Mouse (Mus musculus) embryonic facial prominence, embryonic 14.5 days (tissue): ENCODE measurements around the gene Olfr485. TPM values are rescaled to one million over a fixed set of nuclear protein-coding genes. Genes with fewer than 3 reads are reported as not detected.

Experiments used
- ATAC-seq: fragments of 200-750 bp; cut with Nextera tagmentation; 2 replicates; pipeline ENCODE4 v1.8.0; 2017; ENCODE audit warnings: low read depth, moderate number of reproducible peaks, moderate TSS enrichment
- DNase-seq: peaks from one replicate; pipeline ENCODE4 v3.0.0-alpha.2; 2015; ENCODE audit warnings: low spot score
- H3K27ac ChIP-seq: fragments of 300-500 bp; sonication (generic); replicated peaks from 2 replicates; pipeline ENCODE4 v1.5.1; 2014; ENCODE audit warnings: low read depth, mild to moderate bottlenecking, low read length, moderate library complexity
- H3K27me3 ChIP-seq: fragments of 300-500 bp; sonication (generic); replicated peaks from 2 replicates; pipeline ENCODE4 v1.6.1; 2014; ENCODE audit warnings: low read length; ENCODE audit not compliant: control insufficient read depth, insufficient read depth
- H3K36me3 ChIP-seq: fragments of 300-500 bp; sonication (generic); 2 replicates; pipeline ENCODE4 v1.6.1; 2014; ENCODE audit warnings: low read length, mixed read lengths; ENCODE audit not compliant: control insufficient read depth, insufficient read depth
- H3K4me1 ChIP-seq: fragments of 300-500 bp; sonication (generic); 2 replicates; pipeline ENCODE4 v1.6.1; 2014; ENCODE audit warnings: antibody characterized with exemption, low read length; ENCODE audit not compliant: control insufficient read depth, insufficient read depth
- H3K4me2 ChIP-seq: fragments of 300-500 bp; sonication (generic); 2 replicates; pipeline ENCODE4 v1.6.1; 2014; ENCODE audit warnings: low read depth, mild to moderate bottlenecking, low read length, moderate library complexity, mixed read lengths
- H3K4me3 ChIP-seq: fragments of 300-500 bp; sonication (generic); 2 replicates; pipeline ENCODE4 v1.5.1; 2014; ENCODE audit warnings: low read depth, mild to moderate bottlenecking, low read length
- H3K9ac ChIP-seq: fragments of 300-500 bp; sonication (generic); 2 replicates; pipeline ENCODE4 v1.6.1; 2014; ENCODE audit warnings: low read depth, mild to moderate bottlenecking, low read length, moderate library complexity, mixed read lengths
- H3K9me3 ChIP-seq: fragments of 300-500 bp; sonication (generic); 2 replicates; pipeline ENCODE4 v1.6.1; 2016; ENCODE audit warnings: low read length; ENCODE audit not compliant: control insufficient read depth
- WGBS: fragments of 180-500 bp; shearing (Covaris S2); extraction: QIAGEN DNeasy Blood & Tissue Kit; methylation state at CpG from one replicate; pipeline ENCODE4 v1.1.7; 2014; 5-methylcytosine and 5-hydroxymethylcytosine counted together
- polyA plus RNA-seq: library from polyadenylated mRNA; unstranded; fragments of >200 nt; fragmentation: Nextera tagmentation; extraction: Ambion mirVana; gene quantifications from 2 replicates; pipeline ENCODE4 v1.2.1, GENCODE M21; 2014

Olfr485 gene
- polyA plus RNA-seq, 1 experiment from 2014 or later = 0.31 TPM

DNA sequence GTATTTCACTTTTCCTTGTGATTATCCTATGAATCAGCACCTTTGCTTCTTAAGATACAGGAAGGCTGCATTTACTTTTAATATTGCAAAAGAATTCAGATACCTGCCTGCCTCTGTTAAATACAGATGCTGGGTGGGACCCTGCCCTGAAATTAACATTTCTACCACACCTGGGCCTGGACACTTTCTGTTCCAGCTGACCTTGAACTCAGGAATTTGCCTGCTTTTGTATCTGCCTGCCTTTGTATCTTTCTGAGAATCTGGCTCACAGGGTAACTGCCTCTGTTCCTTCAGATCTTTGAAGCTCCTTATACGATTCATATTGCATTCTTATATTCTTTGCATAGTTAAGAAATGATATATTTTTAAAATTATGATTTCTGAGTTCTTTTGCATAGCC, 38.3 kb downstream of the Olfr485 start:
- Histone ChIP-seq H3K9ac (no peak overlapping the region), H3K27me3 (no peaks in the 10 kb centered on the region), H3K27ac (no peak overlapping the region), H3K4me2 (no peak overlapping the region), H3K36me3 (no peaks in the 10 kb centered on the region), H3K9me3 (no peaks in the 10 kb centered on the region), H3K4me1 (no peaks in the 10 kb centered on the region), H3K4me3 (no peak overlapping the region)
- ATAC-seq (no peak), DNase-seq (no peak)
- WGBS = 67% methylated on average over 1 of the region's 1 CpGs

DNA sequence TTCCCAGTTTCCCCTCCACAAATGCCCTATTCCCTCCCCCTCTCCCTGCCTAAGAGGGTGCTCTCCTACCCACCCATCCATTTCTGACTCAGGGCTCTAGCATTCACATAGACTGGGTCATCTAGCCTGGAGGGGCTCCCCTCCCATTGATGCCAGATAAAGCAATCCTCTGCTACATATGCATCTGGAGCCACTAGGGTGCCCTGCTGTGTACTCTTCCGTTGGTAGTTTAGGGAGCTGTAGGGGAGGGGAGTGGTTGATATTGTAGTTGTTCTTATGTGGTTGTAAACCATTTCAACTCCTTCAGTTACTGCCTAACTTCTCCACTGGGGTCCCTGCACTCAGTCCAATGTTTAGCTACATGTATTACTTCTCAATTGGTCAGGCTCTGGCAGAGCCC, 39.0 kb downstream of the Olfr485 start:
- 5% methylated on average over 1 of the region's 1 CpGs for WGBS
- Histone ChIP-seq H3K9me3 (no peaks in the 10 kb centered on the region), H3K9ac (no peak overlapping the region), H3K4me1 (no peaks in the 10 kb centered on the region), H3K36me3 (no peaks in the 10 kb centered on the region), H3K4me2 (no peak overlapping the region), H3K27ac (no peak overlapping the region), H3K4me3 (no peak overlapping the region), H3K27me3 (no peaks in the 10 kb centered on the region)
- no peak for ATAC-seq
- DNase-seq = no peak

Other genes starting within 250 kb of the Olfr485 start
- not detected in 2 replicates for gene Olfr473, start 229.4 kb downstream of the Olfr485 start, polyA plus RNA-seq
- gene Olfr474, start 205.2 kb downstream of the Olfr485 start, polyA plus RNA-seq = not detected in 2 replicates
- gene Olfr476, start 195.1 kb downstream of the Olfr485 start, polyA plus RNA-seq = not detected in 2 replicates
- not detected in 2 replicates for gene Olfr477, start 173.2 kb downstream of the Olfr485 start, polyA plus RNA-seq
- gene Olfr478, start 125.9 kb downstream of the Olfr485 start, polyA plus RNA-seq = not detected in 2 replicates
- not detected in 2 replicates for gene Olfr479, start 109.2 kb downstream of the Olfr485 start, polyA plus RNA-seq
- gene Olfr480, start 92.5 kb downstream of the Olfr485 start, polyA plus RNA-seq = not detected in 2 replicates
- gene Olfr481, start 80.0 kb downstream of the Olfr485 start, polyA plus RNA-seq = 0.14 TPM in 1 of 2 replicates, not detected in the other
- gene Olfr482, start 62.3 kb downstream of the Olfr485 start, polyA plus RNA-seq = 0.10 and 0.14 TPM in 2 replicates
- gene Olfr483, start 59.0 kb downstream of the Olfr485 start, polyA plus RNA-seq = not detected in 2 replicates
- gene Olfr484, start 32.4 kb downstream of the Olfr485 start, polyA plus RNA-seq = not detected in 2 replicates
- gene Olfr486, start 12.9 kb upstream of the Olfr485 start, polyA plus RNA-seq = not detected in 2 replicates
- 0.14 TPM in 1 of 2 replicates, not detected in the other for gene Olfr487, start 54.8 kb upstream of the Olfr485 start, polyA plus RNA-seq
- gene Olfr488, start 98.5 kb upstream of the Olfr485 start, polyA plus RNA-seq = not detected in 2 replicates
- not detected in 2 replicates for gene Olfr490, start 129.1 kb upstream of the Olfr485 start, polyA plus RNA-seq
- gene Olfr491, start 153.6 kb upstream of the Olfr485 start, polyA plus RNA-seq = 0.13 TPM in 1 of 2 replicates, not detected in the other
- gene Olfr492, start 163.8 kb upstream of the Olfr485 start, polyA plus RNA-seq = not detected in 2 replicates
- not detected in 2 replicates for gene Olfr493, start 187.1 kb upstream of the Olfr485 start, polyA plus RNA-seq
- 0.22 TPM in 1 of 2 replicates, not detected in the other for gene Olfr494, start 205.5 kb upstream of the Olfr485 start, polyA plus RNA-seq
- 0.11 TPM in 1 of 2 replicates, not detected in the other for gene Olfr495, start 233.3 kb upstream of the Olfr485 start, polyA plus RNA-seq